Mouse (Mus musculus): Measurements from ENCODE around the gene P3h4.

DNA sequence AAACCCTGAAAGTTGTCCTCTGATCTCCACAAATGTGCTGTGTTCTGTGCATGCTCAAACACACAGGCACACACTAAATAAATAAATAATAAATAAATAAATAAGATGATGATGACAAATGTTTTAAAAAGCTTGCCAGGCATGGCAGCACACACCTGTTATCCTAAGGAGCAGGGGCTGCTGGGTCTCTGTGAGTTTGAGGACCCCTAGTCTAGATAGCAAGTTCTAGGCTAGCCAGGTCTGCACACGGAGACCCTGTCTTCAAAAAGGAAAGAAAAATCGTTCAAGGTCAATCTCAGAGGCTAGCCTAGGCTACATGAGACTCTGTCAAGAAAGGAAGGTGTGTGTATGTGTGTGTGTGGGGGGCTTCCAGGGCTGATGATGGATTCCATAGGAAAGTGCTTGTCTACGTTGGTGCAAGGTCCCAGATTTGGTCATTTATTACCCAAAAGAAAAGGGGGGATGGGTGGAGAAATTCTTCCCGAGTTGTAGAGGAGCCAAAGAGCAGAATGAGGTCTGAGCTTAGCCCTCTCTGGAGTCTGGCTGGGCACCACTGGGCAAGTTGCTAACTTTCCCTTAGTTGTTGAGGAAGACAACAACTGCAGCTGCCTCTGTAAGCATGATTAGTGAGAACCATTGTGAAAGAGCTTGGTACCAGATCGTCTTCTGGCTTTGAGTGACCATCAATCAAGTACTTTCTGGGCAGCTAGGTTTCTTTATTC, 20.1 kb downstream of the P3h4 start:
- TF ChIP-seq POLR2A (IDR thresholded peaks at IDR 0.05; ENCODE audit: borderline replicate concordance, low read depth, low read length) (no peak), CTCF (IDR thresholded peaks at IDR 0.05; ENCODE audit: low read depth, low read length) (no peak)

Measured in bone marrow macrophage, adult 2 months (primary cell).